Mouse (Mus musculus) cerebellum, adult 2 months (tissue): ENCODE measurements around the gene Rnf44. TPM values are rescaled to one million over a fixed set of nuclear protein-coding genes. Genes with fewer than 3 reads are reported as not detected.

ENCODE experiments used
- DNase-seq, 2 experiments: peaks; one replicate each; pipeline ENCODE4 v3.0.0; 2021
- H3K27ac ChIP-seq: fragments of 200-500 bp; 2 replicates; pipeline ENCODE4 v1.5.1; 2012; ENCODE audit warnings: low read length, control low read depth, inconsistent platforms; ENCODE audit not compliant: insufficient read depth
- H3K27me3 ChIP-seq: fragments of 200-500 bp; 2 replicates; pipeline ENCODE4 v1.6.1; 2012; ENCODE audit warnings: inconsistent platforms, mild to moderate bottlenecking, low read length, moderate library complexity; ENCODE audit not compliant: control insufficient read depth, insufficient read depth
- H3K4me1 ChIP-seq: fragments of 200-500 bp; 2 replicates; pipeline ENCODE4 v1.6.1; 2011; ENCODE audit warnings: low read length; ENCODE audit not compliant: control insufficient read depth, insufficient read depth
- H3K4me3 ChIP-seq: fragments of 200-500 bp; replicated peaks from 2 replicates; pipeline ENCODE3; 2011; ENCODE audit warnings: mild to moderate bottlenecking, low read depth, low read length, control low read depth; ENCODE audit not compliant: insufficient read depth
- CTCF ChIP-seq: fragments of 200-500 bp; IDR thresholded peaks from 2 replicates; pipeline ENCODE4 v1.5.1; 2011; ENCODE audit warnings: low read depth, mild to moderate bottlenecking, control low read depth, low read length, moderate library complexity, borderline replicate concordance; ENCODE audit not compliant: insufficient read depth
- POLR2A ChIP-seq: fragments of 200-500 bp; IDR thresholded peaks from 2 replicates; pipeline ENCODE4 v1.6.1; 2011; ENCODE audit warnings: low read length, control low read depth, borderline replicate concordance; ENCODE audit not compliant: insufficient read depth
- WGBS: fragments of 180-500 bp; shearing (Covaris S2); methylation state at CpG from one replicate; pipeline ENCODE4 v1.1.7; 2018; 5-methylcytosine and 5-hydroxymethylcytosine counted together
- polyA plus RNA-seq: library from polyadenylated mRNA; depleted of rRNA; stranded (reverse); fragments of >200 nt; gene quantifications from 2 replicates; pipeline ENCODE4 v1.2.3, GENCODE M21; 2012

Gene Rnf44
- polyA plus RNA-seq, 1 experiment: 91.5 TPM

DNA sequence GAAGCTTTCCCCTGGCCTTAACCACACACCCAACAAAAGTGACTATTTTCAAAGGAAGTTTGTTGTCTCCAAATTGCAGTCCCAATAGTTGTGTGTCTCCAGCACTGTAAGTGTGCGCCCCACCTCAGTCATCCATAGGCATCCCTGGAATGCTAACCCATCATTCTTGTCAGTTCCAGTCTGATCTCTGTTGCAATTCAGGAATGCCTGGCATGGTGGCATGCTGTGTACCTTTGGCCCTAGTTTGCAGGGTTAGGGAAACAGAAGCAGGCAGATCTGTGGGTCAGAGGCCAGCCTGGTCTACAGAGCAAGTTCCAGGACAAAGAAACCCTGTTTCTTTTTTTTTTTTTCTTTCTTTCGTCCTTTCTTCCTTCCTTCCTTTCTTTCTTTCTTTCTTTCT lies 23.2 kb downstream of the Rnf44 start:
- DNase-seq: no peak
- H3K4me1 ChIP-seq: no peaks in the 10 kb centered on the region
- H3K27ac ChIP-seq: no peak overlapping the region
- 71% methylated on average over 2 of the region's 2 CpGs for WGBS
- H3K27me3 ChIP-seq: no peaks in the 10 kb centered on the region
- H3K4me3 ChIP-seq: no peak overlapping the region
- TF ChIP-seq POLR2A: no peak
- no peak for TF ChIP-seq CTCF

- H3K27ac ChIP-seq: no peak overlapping the region
- H3K27me3 ChIP-seq: no peaks in the 10 kb centered on the region
- no peak for DNase-seq
- no peaks in the 10 kb centered on the region for H3K4me1 ChIP-seq
- TF ChIP-seq CTCF (no peak), POLR2A (no peak)
- 95% methylated on average over 7 of the region's 7 CpGs for WGBS
- no peak overlapping the region for H3K4me3 ChIP-seq
Observed at GRCm38 (mm10) chr13:54665062-54665461, 28.6 kb downstream of the Rnf44 start.

DNA sequence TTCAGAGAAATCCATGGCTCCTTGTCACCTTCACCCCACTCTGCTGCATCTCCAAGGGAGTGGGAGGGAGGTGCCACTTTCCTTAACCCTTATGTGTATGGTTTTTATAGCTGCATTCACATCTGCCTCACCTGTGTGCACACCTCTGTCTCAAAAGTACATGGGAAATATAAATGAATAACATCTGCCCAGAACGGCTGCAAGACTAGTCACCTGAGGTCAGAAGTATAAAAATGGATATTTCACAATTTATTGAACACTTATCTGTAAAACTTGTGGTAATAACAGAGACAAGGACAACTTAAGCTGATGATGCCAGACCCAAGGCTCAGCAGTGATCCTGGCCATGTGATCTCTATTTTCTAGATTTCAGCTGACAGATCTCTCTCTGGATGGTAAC lies 29.2 kb downstream of the Rnf44 start:
- H3K4me1 ChIP-seq: no peaks in the 10 kb centered on the region
- WGBS: 94% methylated on average over 1 of the region's 1 CpGs
- no peak overlapping the region for H3K27ac ChIP-seq
- H3K27me3 ChIP-seq: no peaks in the 10 kb centered on the region
- no peak for DNase-seq
- TF ChIP-seq POLR2A: no peak
- no peak for TF ChIP-seq CTCF
- no peak overlapping the region for H3K4me3 ChIP-seq

GRCm38 (mm10) chr13:54663999-54664398 lies 29.7 kb downstream of the Rnf44 start:
- DNase-seq: no peak
- H3K27ac ChIP-seq: no peak overlapping the region
- TF ChIP-seq POLR2A (no peak), CTCF (no peak)
- WGBS: 88% methylated on average over 4 of the region's 4 CpGs
- H3K27me3 ChIP-seq: no peaks in the 10 kb centered on the region
- no peaks in the 10 kb centered on the region for H3K4me1 ChIP-seq
- no peak overlapping the region for H3K4me3 ChIP-seq

DNA sequence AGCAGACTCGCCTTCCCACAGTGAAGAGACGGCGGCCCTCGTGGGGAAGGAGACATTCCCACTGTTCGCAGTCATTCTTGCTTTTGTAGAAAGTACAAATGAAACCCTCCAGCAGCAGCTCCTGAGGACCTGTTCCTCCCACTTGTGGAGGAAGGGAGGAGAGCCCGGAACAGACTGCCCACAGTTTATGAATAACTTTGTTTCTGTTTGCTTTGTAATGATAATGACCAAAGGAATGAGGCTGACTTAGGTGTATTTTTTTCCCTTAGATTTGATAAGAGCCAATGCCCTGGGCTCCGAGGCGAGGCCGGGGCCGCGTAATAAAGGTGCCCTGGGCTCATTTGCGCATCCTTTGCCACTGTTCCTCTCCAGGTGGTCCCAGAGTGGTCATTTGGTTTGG lies 32.3 kb downstream of the Rnf44 start:
- H3K27me3 ChIP-seq: no peaks in the 10 kb centered on the region
- H3K4me3 ChIP-seq: no peak overlapping the region
- DNase-seq: no peak
- WGBS: 65% methylated on average over 12 of the region's 12 CpGs
- H3K27ac ChIP-seq: no peak overlapping the region
- no peak for TF ChIP-seq CTCF
- TF ChIP-seq POLR2A: no peak
- H3K4me1 ChIP-seq: no peaks in the 10 kb centered on the region

DNA sequence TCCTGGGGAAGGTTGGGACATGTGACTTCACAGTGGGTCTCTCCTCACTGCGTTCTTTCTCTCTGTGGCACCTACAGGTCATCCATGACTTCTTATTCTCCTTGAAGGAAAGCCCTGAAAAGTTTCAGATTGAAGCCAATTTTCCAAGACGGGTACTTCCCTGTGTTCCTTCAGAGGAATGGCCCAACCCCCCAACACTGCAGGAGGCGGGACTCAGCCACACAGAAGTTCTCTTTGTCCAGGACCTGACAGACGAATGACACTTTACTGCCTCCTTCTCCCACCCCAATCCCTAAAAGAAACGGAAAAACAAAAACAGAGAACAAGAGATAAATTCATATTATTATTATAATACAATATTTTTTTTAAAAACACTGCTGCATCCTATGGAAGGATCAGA lies 32.8 kb downstream of the Rnf44 start:
- no peaks in the 10 kb centered on the region for H3K4me1 ChIP-seq
- no peak for DNase-seq
- H3K27me3 ChIP-seq: no peaks in the 10 kb centered on the region
- H3K27ac ChIP-seq: no peak overlapping the region
- TF ChIP-seq POLR2A (no peak), CTCF (no peak)
- WGBS: 35% methylated on average over 5 of the region's 5 CpGs
- no peak overlapping the region for H3K4me3 ChIP-seq

- DNase-seq: no peak
- WGBS: 98% methylated on average over 3 of the region's 3 CpGs
- no peak overlapping the region for H3K27ac ChIP-seq
- H3K4me1 ChIP-seq: no peaks in the 10 kb centered on the region
- no peaks in the 10 kb centered on the region for H3K27me3 ChIP-seq
- H3K4me3 ChIP-seq: no peak overlapping the region
- TF ChIP-seq POLR2A (no peak), CTCF (no peak)
Observed at GRCm38 (mm10) chr13:54650461-54650860, 43.2 kb downstream of the Rnf44 start.

DNA sequence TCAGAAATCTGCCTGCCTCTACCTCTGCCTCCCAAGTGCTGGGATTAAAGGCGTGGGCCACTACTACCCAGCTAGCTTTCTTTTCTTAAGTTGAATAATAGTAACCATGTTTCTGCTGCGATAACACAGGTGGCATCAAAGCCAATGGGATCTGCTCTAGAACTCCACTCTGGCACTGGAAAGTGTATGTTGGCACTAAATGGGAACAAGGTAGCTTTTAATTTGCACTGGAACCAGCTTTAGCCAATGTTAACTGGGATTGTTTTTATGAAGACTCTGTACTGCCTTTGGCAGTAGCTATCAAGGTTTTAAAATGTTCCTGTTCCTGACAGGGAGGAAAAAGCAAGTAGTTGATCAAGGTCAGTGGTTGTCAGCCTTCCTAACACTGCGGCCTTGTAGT lies 58.7 kb downstream of the Rnf44 start:
- no peak overlapping the region for H3K4me3 ChIP-seq
- H3K27me3 ChIP-seq: no peaks in the 10 kb centered on the region
- no peak for DNase-seq
- H3K4me1 ChIP-seq: no peaks in the 10 kb centered on the region
- 95% methylated on average over 3 of the region's 3 CpGs for WGBS
- TF ChIP-seq CTCF (no peak), POLR2A (no peak)
- no peak overlapping the region for H3K27ac ChIP-seq
